Mouse (Mus musculus) v-Abl transformed pro-B cells (cell line): ENCODE measurements around the gene Zfp263.

ENCODE experiments used
- in situ Hi-C, 2 experiments: fragments of 400-800 bp; cut with MboI; formaldehyde crosslinking; loops; one replicate each; pipeline ENCODE4 v1.15.1; 2025; ENCODE audit not compliant: unreplicated experiment in 2 of 2

Gene Zfp263

DNA sequence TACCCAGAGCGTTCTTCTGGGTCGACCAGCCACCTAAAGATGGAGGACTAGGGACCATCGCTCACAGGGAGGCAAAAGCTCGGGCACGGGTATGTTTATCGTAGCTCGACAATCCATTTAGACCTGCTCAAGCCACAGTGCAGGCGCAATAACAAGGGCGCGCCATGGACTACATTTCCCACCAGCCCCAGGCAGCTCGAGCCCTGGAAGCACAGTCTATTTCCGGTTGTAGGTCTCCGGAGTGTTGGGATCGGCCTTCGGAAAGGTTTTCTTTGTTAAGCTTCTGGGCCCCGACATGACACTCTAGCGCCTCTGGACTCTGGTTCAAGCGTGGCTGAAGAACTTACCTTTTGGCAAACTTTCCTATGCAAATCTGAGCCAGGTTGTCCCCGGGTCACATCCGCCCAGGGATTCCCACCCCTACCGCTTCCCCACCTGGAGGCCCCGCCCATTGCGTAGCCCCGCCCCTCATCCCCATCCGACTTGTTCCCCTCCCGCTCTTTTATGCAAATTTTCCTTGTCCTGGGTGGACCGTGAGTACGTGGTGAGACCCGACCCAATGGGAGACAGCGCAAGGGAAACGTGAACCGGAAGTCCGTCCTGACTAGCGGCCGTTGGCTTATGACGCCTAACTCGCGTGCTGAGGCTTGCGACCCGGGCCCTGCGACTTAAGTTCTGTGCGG lies at the start of gene Zfp263:
Gene Zfp263, plus strand, starts transcription at position 591 of the 683 bp plus-strand sequence.
- in situ Hi-C loops: loop anchor here (5.0 to 25.0 kb wide), 7 partner anchors 101 to 1519 kb away; partner anchors contain the start of genes Crebbp (in 2 of the 2), Slx4 (in 2 of the 2), Eef2kmt (in 1 of the 2) and Zfp174 (in 1 of the 2)

DNA sequence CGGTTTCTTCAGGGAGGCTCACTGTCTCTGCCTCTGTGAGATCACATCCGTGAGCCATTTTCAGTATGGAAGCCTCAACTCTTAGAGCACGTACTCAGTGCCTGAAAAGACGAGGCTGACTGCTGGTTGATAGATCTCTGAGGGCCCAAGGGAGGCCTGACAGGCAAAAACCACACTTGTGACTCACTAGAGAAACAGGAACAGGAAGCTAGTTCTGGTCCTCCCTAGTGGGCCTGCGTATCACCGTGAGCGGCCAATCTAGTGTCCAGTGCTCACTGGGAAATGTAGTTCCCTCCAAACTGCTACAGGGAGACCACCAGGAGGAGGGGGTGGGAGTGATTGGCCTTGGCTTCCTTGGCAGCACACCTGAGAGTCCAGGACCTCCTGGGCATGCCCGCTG lies 44.6 kb upstream of the Zfp263 start:
- in situ Hi-C loops: no loop called here

DNA sequence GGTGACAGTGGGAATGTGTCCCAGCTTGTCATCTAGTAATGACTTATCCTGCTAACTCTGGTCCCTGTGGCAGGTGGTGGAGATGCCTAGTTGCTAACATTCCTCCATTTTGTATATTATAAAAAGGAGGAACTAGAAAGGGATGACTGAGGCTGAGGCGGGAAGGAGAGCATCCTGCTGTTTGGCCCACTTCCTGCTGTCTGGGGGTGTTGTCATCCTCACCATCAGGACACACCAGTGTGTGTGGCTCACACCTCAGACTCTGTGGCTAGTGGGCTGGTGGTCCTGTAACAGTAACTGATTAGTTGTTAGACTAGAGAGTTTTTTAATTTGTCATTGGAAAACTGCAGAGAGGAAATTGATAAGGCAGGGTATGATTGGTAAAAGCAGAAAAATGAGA lies 43.0 kb upstream of the Zfp263 start:
- in situ Hi-C loops: no loop called here

DNA sequence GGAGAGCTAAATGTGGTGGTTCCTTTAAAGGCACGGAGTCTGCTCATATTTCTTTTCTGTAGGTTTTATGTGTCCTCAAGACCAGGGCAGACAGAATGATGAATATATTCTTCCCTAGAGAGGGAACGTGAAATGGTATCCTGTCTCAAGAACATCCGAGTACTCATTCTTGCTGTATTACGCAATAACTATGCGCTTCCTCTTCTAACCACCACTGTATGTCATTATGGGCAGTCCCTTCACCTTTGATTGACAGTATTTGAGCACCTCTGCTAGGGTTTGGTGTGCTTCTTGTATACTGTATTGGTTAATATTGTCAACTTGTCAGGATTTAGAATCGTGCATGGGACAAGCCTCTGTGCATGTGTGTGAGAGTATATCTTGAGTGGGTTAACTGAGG lies 37.2 kb upstream of the Zfp263 start:
- in situ Hi-C loops: no loop called here

DNA sequence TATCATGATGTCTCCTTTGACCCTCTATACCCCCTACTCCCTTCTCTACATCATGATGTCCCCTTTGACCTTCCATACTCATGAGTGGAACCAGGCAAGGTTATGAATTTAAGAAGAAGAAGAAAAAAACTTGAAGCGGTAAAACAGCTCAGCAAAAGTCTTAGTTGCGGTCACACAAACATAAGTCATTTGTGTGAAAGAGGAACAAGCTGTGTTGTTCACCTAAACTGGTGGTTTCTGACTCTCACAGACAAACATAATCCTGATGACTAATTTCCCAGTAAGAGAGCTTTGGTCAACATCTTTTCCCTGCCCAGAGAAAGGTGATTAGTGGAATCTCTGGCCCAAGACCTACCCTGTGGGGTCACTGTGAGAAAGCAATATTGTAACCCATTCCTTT lies 29.2 kb upstream of the Zfp263 start:
- in situ Hi-C loops: no loop called here

DNA sequence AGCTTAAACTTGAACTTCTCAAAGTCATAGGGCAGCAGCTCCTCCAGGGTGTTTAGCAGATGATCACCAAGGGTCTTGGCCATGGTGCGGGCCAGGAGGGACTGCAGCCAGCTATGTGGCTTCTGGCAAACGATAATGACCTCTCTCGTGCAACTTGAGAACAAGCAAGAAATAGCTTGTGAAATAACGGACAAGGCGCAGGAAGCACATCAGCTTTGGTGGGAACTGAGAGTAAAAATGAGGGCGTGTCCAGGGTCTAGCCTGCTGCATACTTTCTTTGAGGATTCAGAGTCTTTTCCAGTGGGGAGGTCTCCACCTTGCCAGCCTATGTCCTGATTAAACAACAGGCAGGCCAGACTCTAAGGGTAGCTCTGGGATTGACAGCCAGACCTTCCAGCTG lies 25.9 kb upstream of the Zfp263 start, which contains the start of gene Mefv:
Gene Mefv, minus strand, starts transcription at position 118 of the 400 bp plus-strand sequence.
- in situ Hi-C loops: no loop called here

DNA sequence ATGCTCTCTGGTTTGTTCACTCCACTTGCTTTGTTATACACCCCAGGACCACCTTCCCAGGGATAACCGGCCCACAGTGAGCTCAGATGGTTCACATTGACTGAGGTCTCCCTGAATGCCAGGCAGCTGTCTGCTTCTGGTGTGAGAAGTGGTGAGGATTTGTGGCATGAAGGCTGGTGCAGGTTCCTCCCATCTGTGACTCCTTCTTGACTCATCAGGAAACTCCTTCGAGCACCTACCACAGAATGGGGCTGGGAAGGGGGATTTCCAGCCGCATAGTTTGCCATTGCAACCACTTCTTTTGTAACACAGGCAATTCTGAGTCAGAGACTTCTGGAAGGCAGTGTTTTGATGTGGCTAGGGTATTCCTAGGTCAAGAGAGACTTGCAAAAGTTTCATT lies 20.7 kb upstream of the Zfp263 start:
- in situ Hi-C loops: no loop called here

DNA sequence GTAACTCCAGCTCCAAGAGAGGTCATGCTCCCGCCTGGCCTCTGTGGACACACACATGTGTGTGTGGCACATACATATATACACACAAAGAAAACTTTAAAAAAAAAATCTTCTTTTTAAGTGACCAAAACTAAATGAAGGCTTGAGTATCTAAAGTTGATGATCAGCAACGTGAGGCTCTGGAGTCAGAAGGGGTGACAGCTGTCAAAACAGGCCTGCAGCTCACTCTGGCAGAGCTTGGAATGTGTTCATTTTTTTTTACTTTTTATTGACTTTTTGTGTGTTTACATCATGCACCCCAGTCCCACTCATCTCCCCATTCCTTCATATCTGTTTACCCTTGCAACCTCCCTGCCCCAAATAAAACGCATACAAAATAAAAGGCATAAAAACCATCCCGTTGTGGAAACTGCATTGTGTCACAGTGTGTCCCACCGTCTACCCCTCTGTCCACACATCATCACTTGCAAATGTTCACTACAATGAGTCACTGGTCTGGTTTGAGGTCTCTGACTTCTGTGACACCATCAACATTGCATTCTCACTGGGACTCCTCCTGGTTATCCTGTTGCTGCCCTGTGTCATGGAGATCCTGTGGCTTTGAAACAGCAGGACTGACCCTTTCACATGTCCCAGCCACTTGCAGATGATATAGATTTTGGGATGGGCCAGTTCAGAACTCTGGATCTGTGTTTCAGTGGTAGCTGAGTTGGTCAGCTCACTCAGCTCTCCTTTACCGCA lies 15.7 kb upstream of the Zfp263 start:
- in situ Hi-C loops: loop anchor here in 1 of 2 experiments (25.0 kb wide), 1 partner anchor 1534 kb away; the partner anchor contains the start of gene Eef2kmt

DNA sequence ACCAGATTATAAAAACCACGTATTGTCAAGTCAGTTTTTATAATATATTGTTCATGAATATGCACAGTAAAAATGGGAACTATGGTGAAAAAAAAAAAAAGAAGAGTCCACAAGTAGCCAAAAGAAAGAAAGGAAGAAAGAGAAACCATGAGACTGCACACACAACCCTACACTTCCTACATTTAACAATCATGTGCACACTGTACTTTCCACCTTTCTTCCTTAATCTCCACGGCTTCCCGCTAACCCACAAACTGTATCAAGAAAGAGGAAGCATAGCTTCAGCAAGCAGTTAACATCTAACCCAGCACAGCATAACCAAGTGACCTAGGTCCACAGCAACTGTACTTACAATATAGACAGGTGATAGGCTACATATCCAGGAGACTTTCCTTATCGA lies 11.3 kb upstream of the Zfp263 start:
- in situ Hi-C loops: loop anchor here in 1 of 2 experiments (25.0 kb wide), 1 partner anchor 1530 kb away; the partner anchor contains the start of gene Eef2kmt

DNA sequence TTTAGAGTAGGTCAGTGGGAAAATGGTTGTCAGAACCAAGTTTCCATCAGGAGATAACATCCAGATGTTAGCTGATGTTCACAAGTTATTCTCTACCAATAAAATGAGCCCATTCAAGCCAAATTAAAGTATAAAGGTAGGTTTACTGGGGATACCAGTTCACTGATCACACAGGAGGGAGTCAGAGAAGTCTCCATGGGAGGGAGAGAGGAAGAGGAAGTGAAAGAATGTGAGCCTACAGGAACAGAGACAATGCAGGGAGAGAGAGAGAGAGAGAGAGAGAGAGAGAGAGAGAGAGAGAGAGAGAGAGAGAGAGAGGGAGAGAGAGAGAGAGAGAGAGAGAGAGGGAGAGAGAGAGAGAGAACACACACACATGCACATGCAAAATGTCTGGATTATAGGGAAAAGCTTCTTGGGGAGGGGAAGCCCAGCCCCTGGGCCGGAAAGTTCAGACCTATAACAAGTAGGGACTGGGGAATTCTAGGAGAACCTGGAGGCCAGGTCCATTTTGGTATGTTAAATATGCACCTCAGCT lies 10.6 kb upstream of the Zfp263 start:
- in situ Hi-C loops: loop anchor here in 1 of 2 experiments (25.0 kb wide), 1 partner anchor 1529 kb away; the partner anchor contains the start of gene Eef2kmt

DNA sequence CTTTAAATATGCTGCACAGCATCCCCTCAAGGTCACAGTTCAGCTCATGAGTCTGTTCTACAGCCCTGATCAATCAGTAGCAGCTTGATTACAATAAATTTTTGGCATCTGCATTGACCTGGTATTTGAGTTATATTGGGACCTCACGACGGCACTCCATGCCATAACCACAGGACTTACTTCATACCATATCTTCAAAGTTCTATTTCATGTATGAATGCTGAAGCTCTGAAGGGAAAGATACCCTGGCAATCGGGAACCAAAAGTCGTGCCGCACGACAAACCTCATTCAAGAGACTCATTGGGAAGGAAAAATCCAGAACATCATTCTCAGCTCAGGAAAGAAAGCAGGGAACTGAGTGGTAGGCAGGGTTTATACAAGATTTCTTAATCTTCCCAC lies 1.4 kb upstream of the Zfp263 start:
- in situ Hi-C loops: loop anchor here (5.0 to 25.0 kb wide), 7 partner anchors 102 to 1520 kb away; partner anchors contain the start of genes Crebbp (in 2 of the 2), Slx4 (in 2 of the 2), Eef2kmt (in 1 of the 2) and Zfp174 (in 1 of the 2)

DNA sequence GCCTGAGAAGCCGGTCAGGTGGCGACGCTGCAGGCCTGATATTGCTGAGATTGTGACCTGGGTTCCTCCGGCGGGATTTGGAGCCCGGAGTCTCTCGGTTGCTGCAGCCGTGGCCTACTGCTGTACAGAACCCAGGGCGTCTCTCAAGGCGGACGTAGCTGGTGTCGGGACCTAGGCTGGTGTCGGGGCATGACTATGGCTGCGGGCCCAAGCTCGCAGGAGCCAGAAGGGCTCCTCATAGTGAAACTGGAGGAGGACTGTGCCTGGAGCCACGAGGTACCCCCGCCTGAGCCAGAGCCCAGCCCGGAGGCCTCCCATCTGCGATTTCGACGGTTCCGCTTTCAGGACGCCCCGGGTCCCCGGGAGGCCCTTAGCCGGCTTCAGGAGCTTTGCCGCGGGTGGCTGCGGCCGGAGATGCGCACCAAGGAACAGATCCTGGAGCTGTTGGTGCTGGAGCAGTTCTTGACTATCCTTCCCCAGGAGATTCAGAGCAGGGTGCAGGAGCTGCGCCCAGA lies 350 bp downstream of the Zfp263 start:
- in situ Hi-C loops: loop anchor here (5.0 to 25.0 kb wide), 7 partner anchors 101 to 1518 kb away; partner anchors contain the start of genes Crebbp (in 2 of the 2), Slx4 (in 2 of the 2), Eef2kmt (in 1 of the 2) and Zfp174 (in 1 of the 2)

DNA sequence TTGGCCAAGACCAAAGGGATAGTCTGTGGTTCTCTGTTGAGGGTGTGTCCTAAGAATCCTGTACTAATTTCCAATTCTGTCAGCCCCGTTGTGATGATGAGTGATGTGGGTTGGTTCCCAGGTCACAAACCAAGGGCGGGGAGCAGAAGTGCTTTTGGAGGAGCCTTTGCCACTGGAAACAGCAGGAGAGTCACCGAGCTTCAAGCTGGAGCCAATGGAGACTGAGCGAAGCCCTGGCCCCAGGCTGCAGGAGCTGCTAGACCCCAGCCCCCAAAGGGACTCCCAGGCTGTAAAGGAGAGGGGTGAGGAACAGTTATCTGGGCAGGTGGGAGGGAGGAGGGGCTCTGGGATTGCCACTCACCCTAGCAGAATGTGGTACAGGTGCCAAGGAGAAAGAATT lies 1.8 kb downstream of the Zfp263 start:
- in situ Hi-C loops: loop anchor here (10.0 to 25.0 kb wide), 4 partner anchors 99 to 1517 kb away; partner anchors contain the start of genes Slx4 (in 2 of the 2), Crebbp (in 1 of the 2), Eef2kmt (in 1 of the 2) and Zfp174 (in 1 of the 2)

DNA sequence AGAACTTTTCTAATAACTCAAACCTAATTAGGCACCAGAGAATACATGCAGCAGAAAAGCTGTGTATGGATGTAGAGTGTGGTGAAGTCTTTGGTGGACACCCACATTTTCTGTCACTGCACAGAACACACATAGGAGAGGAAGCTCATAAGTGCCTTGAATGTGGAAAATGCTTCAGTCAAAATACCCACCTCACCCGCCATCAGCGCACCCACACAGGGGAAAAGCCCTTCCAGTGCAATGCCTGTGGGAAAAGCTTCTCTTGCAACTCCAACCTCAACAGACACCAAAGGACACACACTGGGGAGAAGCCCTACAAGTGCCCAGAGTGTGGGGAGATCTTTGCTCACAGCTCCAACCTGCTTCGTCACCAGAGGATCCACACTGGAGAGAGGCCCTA lies 5.1 kb downstream of the Zfp263 start:
- in situ Hi-C loops: loop anchor here (10.0 to 25.0 kb wide), 4 partner anchors 96 to 1513 kb away; partner anchors contain the start of genes Slx4 (in 2 of the 2), Crebbp (in 1 of the 2), Eef2kmt (in 1 of the 2) and Zfp174 (in 1 of the 2)

DNA sequence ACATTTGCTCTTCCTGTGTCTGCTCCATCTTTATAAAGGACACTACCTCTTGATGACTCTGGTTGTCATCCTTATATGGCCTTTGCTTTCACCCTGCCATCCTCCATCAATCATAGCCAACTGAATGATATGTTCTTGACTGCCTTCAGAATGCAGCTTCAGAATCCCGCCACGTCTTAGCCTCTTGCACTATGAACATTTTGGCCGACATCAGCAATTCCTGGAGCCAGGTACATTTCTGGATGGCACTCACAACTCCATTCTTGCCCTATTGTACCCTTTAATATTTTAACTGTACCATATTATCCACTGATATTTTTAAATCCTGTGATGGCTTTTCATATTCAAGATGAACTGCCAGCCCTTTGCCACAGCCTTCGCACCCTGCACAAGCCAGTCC lies 27.7 kb downstream of the Zfp263 start:
- in situ Hi-C loops: no loop called here

DNA sequence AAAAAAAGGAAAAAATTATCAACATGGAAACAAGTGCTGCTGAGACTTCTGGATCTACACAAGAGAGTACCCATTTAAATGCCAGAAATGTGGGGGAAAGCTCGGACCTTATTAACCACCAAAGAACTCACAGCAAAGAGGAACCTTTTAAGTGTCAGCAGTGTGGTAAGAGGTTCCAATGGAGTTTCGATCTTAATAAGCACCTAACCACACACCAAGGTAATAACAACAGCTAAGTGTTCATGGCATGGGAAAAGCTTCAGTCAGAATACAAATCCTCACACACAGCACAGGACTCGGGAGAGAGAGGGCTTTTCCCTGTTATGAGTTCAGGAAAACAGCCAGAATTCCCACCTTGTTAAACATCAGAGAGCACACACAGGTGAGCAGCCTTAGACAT lies 32.5 kb downstream of the Zfp263 start:
- in situ Hi-C loops: no loop called here

DNA sequence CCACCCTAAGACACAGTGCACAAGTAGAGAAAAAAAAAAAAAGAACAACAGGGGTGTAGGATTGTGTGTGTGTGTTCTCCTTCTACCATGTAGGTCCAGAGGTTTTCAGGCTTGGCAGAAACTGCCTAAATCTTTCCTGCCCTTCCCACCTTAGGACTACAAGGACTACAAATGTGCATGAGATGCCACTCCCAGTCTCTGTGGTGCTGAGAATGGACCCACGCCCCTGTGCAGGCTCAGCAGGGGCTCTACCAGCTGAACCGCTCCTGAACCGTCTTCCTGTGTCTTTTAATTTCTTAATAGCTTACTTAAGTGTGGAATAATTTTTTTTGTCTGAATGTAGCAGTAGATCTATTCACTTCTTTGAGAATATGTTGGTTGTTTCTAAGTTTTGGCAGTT lies 34.1 kb downstream of the Zfp263 start:
- in situ Hi-C loops: no loop called here

DNA sequence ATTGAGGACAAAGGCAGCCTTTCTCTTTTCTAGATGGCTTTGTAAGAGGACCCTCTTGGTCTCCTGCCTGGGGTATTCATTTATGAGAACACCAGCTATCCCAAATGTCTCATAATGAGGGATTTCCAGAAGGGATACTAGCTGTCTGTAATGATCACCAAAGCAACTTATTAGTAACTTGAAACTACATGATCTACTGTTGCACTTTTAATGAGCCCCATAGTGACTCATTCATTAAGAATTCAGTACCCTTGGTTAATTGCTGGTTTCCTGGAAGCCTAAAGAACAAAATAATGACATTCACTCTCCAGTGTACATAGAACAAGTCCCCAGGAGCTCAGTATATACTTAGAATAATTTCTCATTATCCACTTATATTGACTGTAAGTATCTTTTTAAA lies 37.3 kb downstream of the Zfp263 start:
- in situ Hi-C loops: no loop called here

DNA sequence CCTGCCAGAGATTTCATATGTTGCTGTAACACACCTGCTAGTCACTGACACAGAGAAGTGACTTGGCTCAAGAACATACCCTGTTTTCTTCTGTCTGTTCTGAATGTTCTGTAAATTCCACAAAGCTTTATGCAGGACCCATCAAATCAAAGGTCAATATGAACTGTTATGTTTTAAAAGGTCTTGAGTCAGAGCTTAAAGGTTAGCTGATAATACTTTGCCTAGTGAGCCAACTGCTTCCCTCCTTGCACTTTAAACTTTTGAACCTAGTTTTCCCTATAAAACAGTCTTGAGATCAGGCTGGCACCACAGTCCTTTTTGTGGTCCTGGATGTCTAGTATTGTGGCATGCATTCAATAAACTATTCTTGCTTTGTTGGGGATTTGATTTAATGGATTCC lies 44.5 kb downstream of the Zfp263 start:
- in situ Hi-C loops: no loop called here
